ENCODE assay signal across 22 mouse cellular contexts in the genomic region with DNA sequence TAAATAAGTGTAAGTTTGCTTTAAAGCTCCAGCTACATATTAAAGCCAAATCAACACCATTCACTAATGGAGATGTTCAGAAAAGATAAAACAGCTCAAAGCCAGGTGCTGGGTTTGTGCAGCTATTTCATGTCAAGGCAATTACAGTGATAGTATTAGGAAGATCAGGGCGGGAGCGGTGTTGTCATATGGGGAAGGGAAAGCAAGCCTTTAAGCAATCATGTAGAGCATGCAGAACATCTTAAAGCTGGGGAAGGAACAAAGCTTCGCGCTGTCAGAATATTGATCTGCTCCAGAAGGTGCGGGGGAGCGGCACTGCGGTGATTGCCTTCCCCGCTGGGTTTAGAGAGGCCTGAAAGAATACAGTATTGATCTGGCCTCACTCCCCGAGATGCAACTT.
DNase-seq lines count a peak whose midpoint lies in the region; ATAC-seq and TF ChIP-seq lines count a peak whose summit lies in the region.
"Had no signal": no experiment of that assay in that cellular context is flagged by ENCODE, and none has a peak within 500 bp of the region (broad histone marks: within the 10 kb centered on the region; RNA-seq: fewer than 3 reads in every experiment).

No protein-coding gene starts in this region.

- H3K27me3 ChIP-seq in midbrain, embryonic 10.5 days (ENCODE audit: low read depth, poor library complexity, severe bottlenecking) = peaks cover 36% of the 10 kb centered on the region
- no peaks in the 10 kb centered on the region for H3K27me3 ChIP-seq in midbrain, postnatal 0 days (ENCODE audit: insufficient read depth, low read length)
- H3K27me3 ChIP-seq: CH12.LX; forebrain, embryonic 12.5 days; heart, embryonic 12.5 days had no signal

- no peak overlapping the region for H3K4me2 ChIP-seq in midbrain, postnatal 0 days (ENCODE audit: low read depth, low read length, poor library complexity, severe bottlenecking)
- H3K4me2 ChIP-seq: embryonic facial prominence, embryonic 13.5 days; forebrain, embryonic 12.5 days; heart, embryonic 12.5 days; hindbrain, embryonic 14.5 days had no signal

- no peak for TF ChIP-seq CTCF in layer of hippocampus, adult 2 months (conservative IDR thresholded peaks at IDR 0.05)
- no peak for TF ChIP-seq CTCF in midbrain, postnatal 0 days (IDR thresholded peaks at IDR 0.05)
- no peak for TF ChIP-seq CTCF in brain, embryonic 14.5 days (IDR thresholded peaks at IDR 0.05; ENCODE audit: borderline replicate concordance, extremely low read depth, insufficient read depth, insufficient read length)
- no peak for TF ChIP-seq CTCF in left cerebral cortex, adult 2 months (IDR thresholded peaks at IDR 0.05)

- no peak overlapping the region for H3K4me3 ChIP-seq in layer of hippocampus, adult 2 months
- no peak overlapping the region for H3K4me3 ChIP-seq in midbrain, embryonic 10.5 days
- H3K4me3 ChIP-seq in midbrain, postnatal 0 days (ENCODE audit: low read depth, low read length) = no peak overlapping the region
- H3K4me3 ChIP-seq in left cerebral cortex, adult 2 months = no peak overlapping the region
- H3K4me3 ChIP-seq: embryonic facial prominence, embryonic 13.5 days; forebrain, embryonic 12.5 days; gastrocnemius, adult 2 months; heart, embryonic 12.5 days; hindbrain, embryonic 10.5 days had no signal

- H3K36me3 ChIP-seq in midbrain, embryonic 10.5 days = no peaks in the 10 kb centered on the region
- H3K36me3 ChIP-seq in midbrain, postnatal 0 days (ENCODE audit: insufficient read depth, low read length) = no peaks in the 10 kb centered on the region
- H3K36me3 ChIP-seq: embryonic facial prominence, embryonic 13.5 days; forebrain, embryonic 12.5 days; heart, embryonic 12.5 days; hindbrain, embryonic 10.5 days had no signal

- TF ChIP-seq POLR2A in brain, embryonic 14.5 days (IDR thresholded peaks at IDR 0.05; ENCODE audit: borderline replicate concordance, extremely low read depth, insufficient read depth, insufficient read length, poor library complexity, severe bottlenecking) = no peak

- no peak overlapping the region for H3K27ac ChIP-seq in layer of hippocampus, adult 2 months
- no peak overlapping the region for H3K27ac ChIP-seq in midbrain, embryonic 10.5 days (replicated peaks)
- no peak overlapping the region for H3K27ac ChIP-seq in midbrain, postnatal 0 days (ENCODE audit: low read depth, low read length)
- H3K27ac ChIP-seq in left cerebral cortex, adult 2 months = no peak overlapping the region
- H3K27ac ChIP-seq: embryonic facial prominence, embryonic 13.5 days; forebrain, embryonic 12.5 days; gastrocnemius, adult 2 months; hindbrain, embryonic 10.5 days; hindbrain, embryonic 14.5 days had no signal

- 41% methylated on average over 9 of the region's 9 CpGs for WGBS in midbrain, embryonic 10.5 days
- WGBS in midbrain, postnatal 0 days = 43% methylated on average over 9 of the region's 9 CpGs

- H3K9me3 ChIP-seq in midbrain, embryonic 10.5 days (replicated peaks) = no peaks in the 10 kb centered on the region
- H3K9me3 ChIP-seq in midbrain, postnatal 0 days (ENCODE audit: low read length) = no peaks in the 10 kb centered on the region
- H3K9me3 ChIP-seq: embryonic facial prominence, embryonic 13.5 days; forebrain, embryonic 12.5 days; heart, embryonic 12.5 days; hindbrain, embryonic 10.5 days had no signal

- H3K9ac ChIP-seq in midbrain, postnatal 0 days (replicated peaks; ENCODE audit: low read length, poor library complexity, severe bottlenecking) = no peak overlapping the region
- H3K9ac ChIP-seq: embryonic facial prominence, embryonic 13.5 days; forebrain, embryonic 12.5 days; heart, embryonic 12.5 days; hindbrain, embryonic 14.5 days had no signal

- no peak for ATAC-seq in midbrain, postnatal 0 days (ENCODE audit: low FRiP score)
- ATAC-seq: Patski had no signal

- intact Hi-C loops in left cerebral cortex, adult 2 months (cut with DNase I) = no loop called here

- peaks cover 18% of the 10 kb centered on the region for H3K4me1 ChIP-seq in midbrain, embryonic 10.5 days
- no peaks in the 10 kb centered on the region for H3K4me1 ChIP-seq in midbrain, postnatal 0 days (ENCODE audit: insufficient read depth, low read length)
- H3K4me1 ChIP-seq: embryonic facial prominence, embryonic 13.5 days; heart, embryonic 12.5 days had no signal

- DNase-seq in layer of hippocampus, adult 2 months (ENCODE audit: low spot score in 2 of 2) = peak; percentile 7 to 16
- no peak for DNase-seq in layer of hippocampus, adult 9-11 months
- DNase-seq in midbrain, embryonic 10.5 days (ENCODE audit: low spot score) = peak; percentile 21
- DNase-seq in midbrain, postnatal 0 days (ENCODE audit: low spot score) = no peak
- peak; percentile 6 for DNase-seq in R1 (ENCODE audit: low read depth, low spot score)
- DNase-seq in brain, embryonic 14.5 days (ENCODE audit: low read depth) = peak; percentile 49
- DNase-seq in left cerebral cortex, adult 2 months (ENCODE audit: extremely low spot score in 1 of 2, low spot score in 2 of 2) = no peak
- no peak for DNase-seq in kidney, postnatal 36 days
- DNase-seq: adrenal gland, adult 2 months; adrenal gland, postnatal 25 days; cerebellum, adult 11 months; cerebellum, adult 8-10 months; cerebellum, postnatal 14 days; gastrocnemius, adult 2 months; gastrocnemius, postnatal 25 days had no signal

Comparison
In these comparisons a context has a peak if more than half of its experiments do, and no peak if none do; other contexts are left out.
1. DNase-seq: peak in layer of hippocampus, adult 2 months (2 of 2), midbrain, embryonic 10.5 days (single experiment), R1 (single experiment) and brain, embryonic 14.5 days (single experiment); none in layer of hippocampus, adult 9-11 months (single experiment), midbrain, postnatal 0 days (single experiment), left cerebral cortex, adult 2 months (0 of 2) and kidney, postnatal 36 days (0 of 2).